8 mouse cellular contexts compared by ENCODE assay signal in genomic region chr7:45126844-45127699, GRCm38 (mm10). TPM values are rescaled to one million over a fixed set of nuclear protein-coding genes. Genes with fewer than 3 reads are reported as not detected.
DNase-seq lines count a peak whose midpoint lies in the region; ATAC-seq and TF ChIP-seq lines count a peak whose summit lies in the region.

No protein-coding gene starts in this region.

- H3K9me3 ChIP-seq in hindbrain, embryonic 14.5 days (ENCODE audit: control insufficient read depth, low read length), result no peaks in the 10 kb centered on the region
- no peaks in the 10 kb centered on the region for H3K9me3 ChIP-seq in midbrain, postnatal 0 days (ENCODE audit: low read length)

- peak overlapping the region; percentile 97 for H3K9ac ChIP-seq in hindbrain, embryonic 14.5 days
- peak overlapping the region; percentile 97 for H3K9ac ChIP-seq in midbrain, postnatal 0 days (replicated peaks; ENCODE audit: low read length, poor library complexity, severe bottlenecking)

- H3K4me2 ChIP-seq in hindbrain, embryonic 14.5 days (replicated peaks), result peak overlapping the region; percentile 69
- H3K4me2 ChIP-seq in midbrain, postnatal 0 days (ENCODE audit: low read depth, low read length, poor library complexity, severe bottlenecking), result peak overlapping the region; percentile 93

- ATAC-seq in hindbrain, embryonic 14.5 days (ENCODE audit: low FRiP score), result no peak
- no peak for ATAC-seq in midbrain, postnatal 0 days (ENCODE audit: low FRiP score)

- H3K27ac ChIP-seq in left cerebral cortex, adult 2 months, result peak overlapping the region; percentile 93; the same call in 1 of the 2 replicates
- peak overlapping the region; percentile 84 for H3K27ac ChIP-seq in bone marrow macrophage, adult 2 months (ENCODE audit: insufficient read depth, low read depth, low read length)
- peak overlapping the region; percentile 88; the same call in 1 of the 2 replicates for H3K27ac ChIP-seq in hindbrain, embryonic 14.5 days
- H3K27ac ChIP-seq in midbrain, postnatal 0 days (ENCODE audit: low read depth, low read length), result no peak overlapping the region

- peak; percentile 31 for TF ChIP-seq CTCF in left cerebral cortex, adult 2 months (IDR thresholded peaks at IDR 0.05)
- TF ChIP-seq CTCF in bone marrow macrophage, adult 2 months (IDR thresholded peaks at IDR 0.05; ENCODE audit: low read depth, low read length), result no peak
- peak; percentile 31; the same call in 1 of the 2 replicates for TF ChIP-seq CTCF in midbrain, postnatal 0 days (IDR thresholded peaks at IDR 0.05)

- TF ChIP-seq POLR2A in bone marrow macrophage, adult 2 months (IDR thresholded peaks at IDR 0.05; ENCODE audit: borderline replicate concordance, low read depth, low read length), result no peak

- H3K4me1 ChIP-seq in bone marrow macrophage, adult 2 months (ENCODE audit: control insufficient read depth, insufficient read depth, low read length), result peaks cover 20% of the 10 kb centered on the region
- H3K4me1 ChIP-seq in hindbrain, embryonic 14.5 days (replicated peaks; ENCODE audit: control insufficient read depth, insufficient read depth, low read length), result peaks cover 32% of the 10 kb centered on the region
- H3K4me1 ChIP-seq in midbrain, postnatal 0 days (ENCODE audit: insufficient read depth, low read length), result peaks cover 9% of the 10 kb centered on the region

- H3K4me3 ChIP-seq in left cerebral cortex, adult 2 months, result peak overlapping the region; percentile 85
- peak overlapping the region; percentile 72 for H3K4me3 ChIP-seq in bone marrow macrophage, adult 2 months (ENCODE audit: insufficient read depth, low read length)
- peak overlapping the region; percentile 81 for H3K4me3 ChIP-seq in hindbrain, embryonic 14.5 days (replicated peaks; ENCODE audit: low read length)
- H3K4me3 ChIP-seq in midbrain, postnatal 0 days (ENCODE audit: low read depth, low read length), result peak overlapping the region; percentile 90

- intact Hi-C loops in left cerebral cortex, adult 2 months (cut with DNase I), result loop anchor here (10.0 kb wide), 1 partner anchor 272 kb away; the partner anchor contains the start of gene Pnkp
- intact Hi-C loops in left cerebral cortex, postnatal 4 days (cut with DNase I), result no loop called here

- H3K36me3 ChIP-seq in hindbrain, embryonic 14.5 days (replicated peaks; ENCODE audit: control insufficient read depth, insufficient read depth), result peaks cover 43% of the 10 kb centered on the region
- peaks cover 22% of the 10 kb centered on the region for H3K36me3 ChIP-seq in midbrain, postnatal 0 days (ENCODE audit: insufficient read depth, low read length)

- 56% methylated on average over 21 of the region's 21 CpGs for WGBS in hindbrain, embryonic 14.5 days
- WGBS in midbrain, postnatal 0 days, result 49% methylated on average over 21 of the region's 21 CpGs

- H3K27me3 ChIP-seq in hindbrain, embryonic 14.5 days (ENCODE audit: control insufficient read depth, insufficient read depth, low read length), result no peaks in the 10 kb centered on the region
- H3K27me3 ChIP-seq in midbrain, postnatal 0 days (ENCODE audit: insufficient read depth, low read length), result no peaks in the 10 kb centered on the region

- DNase-seq in left cerebral cortex, adult 2 months (ENCODE audit: extremely low spot score in 1 of 2, low spot score in 2 of 2), result no peak
- DNase-seq in left cerebral cortex, postnatal 4 days, result no peak
- no peak for DNase-seq in hindbrain, embryonic 14.5 days (ENCODE audit: low spot score)
- no peak for DNase-seq in midbrain, postnatal 0 days (ENCODE audit: low spot score)
- DNase-seq in spleen, adult 18-20 months, result no peak
- DNase-seq in embryo, embryonic 9.5 days (ENCODE audit: extremely low spot score), result no peak
- DNase-seq in left cerebral cortex, adult 11 months (ENCODE audit: low spot score), result no peak

RNA-seq across cellular contexts. Expression of gene Rpl13a, which starts 1.5 kb away (rescaled TPM):
- 100 to 1,000 TPM; 695 to 716 TPM for total RNA-seq in left cerebral cortex, adult 2 months (2021)
- 1,000 to 10,000 TPM in 1 of 2 experiments, 100 to 1,000 TPM in 1; 958 to 1,083 TPM for total RNA-seq in left cerebral cortex, postnatal 4 days (2021)
- 1,569 and 1,898 TPM in 2 replicates for polyA plus RNA-seq in bone marrow macrophage, adult 2 months (2012; ENCODE audit: insufficient read depth, insufficient read length, missing spikeins)
- polyA plus RNA-seq in hindbrain, embryonic 14.5 days (2014; fragmentation: Nextera tagmentation; extraction: Ambion mirVana), result 725 and 835 TPM in 2 replicates
- 1,048 and 1,621 TPM in 2 replicates for total RNA-seq in midbrain, postnatal 0 days (2014; rRNA removed)
- 667 and 701 TPM in 2 replicates for polyA plus RNA-seq in midbrain, postnatal 0 days (2015; fragmentation: Nextera tagmentation; extraction: Ambion mirVana)

RNA-seq across cellular contexts. Expression of gene Rps11, which starts 2.8 kb away (rescaled TPM):
- 100 to 1,000 TPM; 421 to 444 TPM for total RNA-seq in left cerebral cortex, adult 2 months (2021)
- total RNA-seq in left cerebral cortex, postnatal 4 days (2021), result 100 to 1,000 TPM; 707 to 729 TPM
- 1,675 and 1,722 TPM in 2 replicates for polyA plus RNA-seq in bone marrow macrophage, adult 2 months (2012; ENCODE audit: insufficient read depth, insufficient read length, missing spikeins)
- polyA plus RNA-seq in hindbrain, embryonic 14.5 days (2014; fragmentation: Nextera tagmentation; extraction: Ambion mirVana), result 767 and 952 TPM in 2 replicates
- 1,069 and 1,136 TPM in 2 replicates for total RNA-seq in midbrain, postnatal 0 days (2014; rRNA removed)
- 671 and 697 TPM in 2 replicates for polyA plus RNA-seq in midbrain, postnatal 0 days (2015; fragmentation: Nextera tagmentation; extraction: Ambion mirVana)

RNA-seq across cellular contexts. Expression of gene Gm45713, which starts 9.0 kb away (rescaled TPM):
- not detected for total RNA-seq in left cerebral cortex, adult 2 months (2021)
- total RNA-seq in left cerebral cortex, postnatal 4 days (2021), result under 1 TPM in 1 of 2 experiments, not detected in 1; 0.50 TPM
- not detected in 2 replicates for polyA plus RNA-seq in bone marrow macrophage, adult 2 months (2012; ENCODE audit: insufficient read depth, insufficient read length, missing spikeins)
- polyA plus RNA-seq in hindbrain, embryonic 14.5 days (2014; fragmentation: Nextera tagmentation; extraction: Ambion mirVana), result 0.22 TPM in 1 of 2 replicates, not detected in the other
- 2.0 TPM in 1 of 2 replicates, not detected in the other for total RNA-seq in midbrain, postnatal 0 days (2014; rRNA removed)
- polyA plus RNA-seq in midbrain, postnatal 0 days (2015; fragmentation: Nextera tagmentation; extraction: Ambion mirVana), result 0.39 TPM in 1 of 2 replicates, not detected in the other

RNA-seq across cellular contexts. Expression of gene Flt3l, which starts 9.2 kb away (rescaled TPM):
- total RNA-seq in left cerebral cortex, adult 2 months (2021), result 1 to 10 TPM; 6.7 to 8.8 TPM
- 1 to 10 TPM; 2.8 to 3.0 TPM for total RNA-seq in left cerebral cortex, postnatal 4 days (2021)
- 28.2 and 30.8 TPM in 2 replicates for polyA plus RNA-seq in bone marrow macrophage, adult 2 months (2012; ENCODE audit: insufficient read depth, insufficient read length, missing spikeins)
- 1.7 and 1.8 TPM in 2 replicates for polyA plus RNA-seq in hindbrain, embryonic 14.5 days (2014; fragmentation: Nextera tagmentation; extraction: Ambion mirVana)
- 3.4 and 7.8 TPM in 2 replicates for total RNA-seq in midbrain, postnatal 0 days (2014; rRNA removed)
- polyA plus RNA-seq in midbrain, postnatal 0 days (2015; fragmentation: Nextera tagmentation; extraction: Ambion mirVana), result 1.3 and 1.7 TPM in 2 replicates

RNA-seq across cellular contexts. Expression of gene Fcgrt, which starts 23.4 kb away (rescaled TPM):
- total RNA-seq in left cerebral cortex, adult 2 months (2021), result 10 to 100 TPM; 16.7 to 23.4 TPM
- total RNA-seq in left cerebral cortex, postnatal 4 days (2021), result 10 to 100 TPM; 17.7 to 18.3 TPM
- 149 and 150 TPM in 2 replicates for polyA plus RNA-seq in bone marrow macrophage, adult 2 months (2012; ENCODE audit: insufficient read depth, insufficient read length, missing spikeins)
- 37.7 and 40.5 TPM in 2 replicates for polyA plus RNA-seq in hindbrain, embryonic 14.5 days (2014; fragmentation: Nextera tagmentation; extraction: Ambion mirVana)
- 27.2 and 30.5 TPM in 2 replicates for total RNA-seq in midbrain, postnatal 0 days (2014; rRNA removed)
- 36.4 and 44.5 TPM in 2 replicates for polyA plus RNA-seq in midbrain, postnatal 0 days (2015; fragmentation: Nextera tagmentation; extraction: Ambion mirVana)
